Mouse (Mus musculus): ENCODE data around the gene Ust. TPM values are rescaled to one million over a fixed set of nuclear protein-coding genes. Genes with fewer than 3 reads are reported as not detected.

The Ust gene
- 1.7 and 2.4 TPM in 2 replicates for polyA plus RNA-seq (2015; fragmentation: Nextera tagmentation; extraction: Ambion mirVana)

GRCm38 (mm10) chr10:8518141-8519013 lies at the start of gene Ust:
Gene Ust (minus strand): TSS chr10:8518825.

Data from spleen, postnatal 0 days (tissue).